Mouse (Mus musculus) hindbrain, embryonic 10.5 days (tissue): ENCODE results near the gene Sdcbp2. TPM values are rescaled to one million over a fixed set of nuclear protein-coding genes. Genes with fewer than 3 reads are reported as not detected.
A peak's percentile ranks its signal among the peaks of the same experiment; 100 is the strongest.

Source experiments
- DNase-seq: peaks from one replicate; pipeline ENCODE4 v3.0.0-alpha.2; 2017; ENCODE audit warnings: low spot score
- H3K27ac ChIP-seq: fragments of 300-500 bp; sonication (generic); 2 replicates; pipeline ENCODE4 v1.5.1; 2016; ENCODE audit warnings: mild to moderate bottlenecking, moderate library complexity
- H3K27me3 ChIP-seq: fragments of 300-500 bp; sonication (generic); 2 replicates; pipeline ENCODE4 v1.6.1; 2016; ENCODE audit warnings: mild to moderate bottlenecking; ENCODE audit not compliant: poor library complexity, insufficient read depth, severe bottlenecking
- H3K36me3 ChIP-seq: fragments of 300-500 bp; sonication (generic); 2 replicates; pipeline ENCODE4 v1.6.1; 2016; ENCODE audit warnings: mild to moderate bottlenecking, moderate library complexity
- H3K4me1 ChIP-seq: fragments of 300-500 bp; sonication (generic); replicated peaks from 2 replicates; pipeline ENCODE4 v1.6.1; 2016; ENCODE audit warnings: mild to moderate bottlenecking
- H3K4me3 ChIP-seq: fragments of 300-500 bp; sonication (generic); 2 replicates; pipeline ENCODE4 v1.5.1; 2016; ENCODE audit warnings: mild to moderate bottlenecking, moderate library complexity
- H3K9me3 ChIP-seq: fragments of 300-500 bp; sonication (generic); 2 replicates; pipeline ENCODE4 v1.6.1; 2016; ENCODE audit warnings: mild to moderate bottlenecking, moderate library complexity
- WGBS: fragments of 180-500 bp; shearing (Covaris S2); methylation state at CpG from one replicate; pipeline ENCODE4 v1.1.7; 2016; 5-methylcytosine and 5-hydroxymethylcytosine counted together
- polyA plus RNA-seq: library from polyadenylated mRNA; unstranded; fragments of >200 nt; fragmentation: Nextera tagmentation; extraction: Ambion mirVana; gene quantifications from 2 replicates; pipeline ENCODE4 v1.2.1, GENCODE M21; 2016

Gene Sdcbp2
- polyA plus RNA-seq, 1 experiment from 2014 or later = 0.97 TPM

GRCm38 (mm10) chr2:151616551-151617329 lies 44.3 kb downstream of the Sdcbp2 start:
- no peaks in the 10 kb centered on the region for H3K27me3 ChIP-seq
- WGBS = 80% methylated on average over 6 of the region's 6 CpGs
- H3K4me1 ChIP-seq = peaks cover 12% of the 10 kb centered on the region
- no peaks in the 10 kb centered on the region for H3K9me3 ChIP-seq
- no peaks in the 10 kb centered on the region for H3K36me3 ChIP-seq
- H3K27ac ChIP-seq = no peak overlapping the region
- no peak for DNase-seq
- H3K4me3 ChIP-seq = no peak overlapping the region

- DNase-seq = no peak
- no peak overlapping the region for H3K27ac ChIP-seq
- 0 out of 2 replicates have a peak, but pooled peaks cover 5% of the 10 kb centered on the region for H3K4me1 ChIP-seq
- no peaks in the 10 kb centered on the region for H3K36me3 ChIP-seq
- H3K4me3 ChIP-seq = no peak overlapping the region
- no peaks in the 10 kb centered on the region for H3K27me3 ChIP-seq
- H3K9me3 ChIP-seq = no peaks in the 10 kb centered on the region
- 76% methylated on average over 3 of the region's 3 CpGs for WGBS
These were observed 51.4 kb downstream of the Sdcbp2 start for GRCm38 (mm10) chr2:151623776-151624175.

- Histone ChIP-seq H3K4me1 (peaks cover 1% of the 10 kb centered on the region), H3K27me3 (peaks cover 12% of the 10 kb centered on the region), H3K9me3 (no peaks in the 10 kb centered on the region), H3K36me3 (no peaks in the 10 kb centered on the region), H3K27ac (no peak overlapping the region), H3K4me3 (no peak overlapping the region)
- no peak for DNase-seq
- 89% methylated on average over 7 of the region's 7 CpGs for WGBS
These were observed 53.9 kb downstream of the Sdcbp2 start for GRCm38 (mm10) chr2:151626296-151626695.

GRCm38 (mm10) chr2:151628011-151628410 lies 55.6 kb downstream of the Sdcbp2 start:
- no peaks in the 10 kb centered on the region for H3K9me3 ChIP-seq
- H3K36me3 ChIP-seq = no peaks in the 10 kb centered on the region
- 91% methylated on average over 3 of the region's 3 CpGs for WGBS

GRCm38 (mm10) chr2:151629310-151629709 lies 56.9 kb downstream of the Sdcbp2 start:
- H3K4me1 ChIP-seq = peaks cover 15% of the 10 kb centered on the region
- WGBS = 71% methylated on average over 7 of the region's 7 CpGs
- H3K4me3 ChIP-seq = no peak overlapping the region
- DNase-seq = no peak
- no peaks in the 10 kb centered on the region for H3K36me3 ChIP-seq
- no peaks in the 10 kb centered on the region for H3K9me3 ChIP-seq
- H3K27ac ChIP-seq = no peak overlapping the region
- peaks cover 41% of the 10 kb centered on the region for H3K27me3 ChIP-seq

More at GRCm38 (mm10) chr2:151628011-151628410, 55.6 kb downstream of the Sdcbp2 start:
- Histone ChIP-seq H3K27ac (no peak overlapping the region), H3K4me3 (no peak overlapping the region), H3K27me3 (peaks cover 28% of the 10 kb centered on the region), H3K4me1 (peaks cover 15% of the 10 kb centered on the region)
- DNase-seq = no peak

- H3K4me1 ChIP-seq = peaks cover 15% of the 10 kb centered on the region
- H3K27ac ChIP-seq = peak overlapping the region; percentile 84
- H3K4me3 ChIP-seq = peak overlapping the region; percentile 84
- no peaks in the 10 kb centered on the region for H3K9me3 ChIP-seq
- H3K27me3 ChIP-seq = peaks cover 41% of the 10 kb centered on the region
- H3K36me3 ChIP-seq = no peaks in the 10 kb centered on the region
- 2% methylated on average over 22 of the region's 22 CpGs for WGBS
- no peak for DNase-seq
These were observed 59.2 kb downstream of the Sdcbp2 start for GRCm38 (mm10) chr2:151631406-151632158.

GRCm38 (mm10) chr2:151632159-151632814 lies 59.9 kb downstream of the Sdcbp2 start, which contains the start of gene Snph:
Gene Snph, minus strand, starts transcription at chr2:151632593.
- Histone ChIP-seq H3K27me3 (peaks cover 41% of the 10 kb centered on the region), H3K4me3 (peak within 1 kb of the TSS; percentile 84), H3K27ac (peak within 1 kb of the TSS; percentile 84), H3K36me3 (no peaks in the 10 kb centered on the region), H3K9me3 (no peaks in the 10 kb centered on the region), H3K4me1 (peaks cover 15% of the 10 kb centered on the region)
- peak; percentile 71 for DNase-seq
- WGBS = under 1% methylated on average over 47 of the region's 47 CpGs

GRCm38 (mm10) chr2:151632982-151633381 lies 60.6 kb downstream of the Sdcbp2 start:
- Histone ChIP-seq H3K4me3 (no peak overlapping the region), H3K27me3 (peaks cover 41% of the 10 kb centered on the region), H3K4me1 (peaks cover 15% of the 10 kb centered on the region), H3K9me3 (no peaks in the 10 kb centered on the region), H3K27ac (no peak overlapping the region), H3K36me3 (no peaks in the 10 kb centered on the region)
- 32% methylated on average over 5 of the region's 5 CpGs for WGBS
- no peak for DNase-seq

- WGBS = 40% methylated on average over 2 of the region's 2 CpGs
- no peak for DNase-seq
- Histone ChIP-seq H3K4me3 (no peak overlapping the region), H3K27ac (no peak overlapping the region), H3K27me3 (peaks cover 41% of the 10 kb centered on the region), H3K4me1 (peaks cover 15% of the 10 kb centered on the region), H3K36me3 (no peaks in the 10 kb centered on the region), H3K9me3 (no peaks in the 10 kb centered on the region)
These were observed 62.5 kb downstream of the Sdcbp2 start for GRCm38 (mm10) chr2:151634903-151635302.

GRCm38 (mm10) chr2:151635362-151636014 lies 63.1 kb downstream of the Sdcbp2 start:
- DNase-seq = no peak
- no peak overlapping the region for H3K27ac ChIP-seq
- H3K36me3 ChIP-seq = no peaks in the 10 kb centered on the region
- H3K4me1 ChIP-seq = peaks cover 15% of the 10 kb centered on the region
- WGBS = 72% methylated on average over 9 of the region's 9 CpGs
- H3K9me3 ChIP-seq = no peaks in the 10 kb centered on the region
- no peak overlapping the region for H3K4me3 ChIP-seq
- H3K27me3 ChIP-seq = peaks cover 37% of the 10 kb centered on the region

GRCm38 (mm10) chr2:151636015-151636402 lies 63.6 kb downstream of the Sdcbp2 start:
- Histone ChIP-seq H3K4me1 (peaks cover 15% of the 10 kb centered on the region), H3K27ac (no peak overlapping the region), H3K27me3 (peaks cover 32% of the 10 kb centered on the region), H3K4me3 (no peak overlapping the region), H3K9me3 (no peaks in the 10 kb centered on the region), H3K36me3 (no peaks in the 10 kb centered on the region)
- 82% methylated on average over 2 of the region's 2 CpGs for WGBS
- DNase-seq = no peak
